Mouse (Mus musculus) monocyte, adult 2 months (primary cell): ENCODE results near the gene Eif3b.

ENCODE experiments used
- DNase-seq, 2 experiments: peaks; one replicate each; pipeline ENCODE4 v3.0.0; 2022; ENCODE audit warnings: low spot score in 2 of 2, low read depth in 1 of 2

Eif3b gene

DNA sequence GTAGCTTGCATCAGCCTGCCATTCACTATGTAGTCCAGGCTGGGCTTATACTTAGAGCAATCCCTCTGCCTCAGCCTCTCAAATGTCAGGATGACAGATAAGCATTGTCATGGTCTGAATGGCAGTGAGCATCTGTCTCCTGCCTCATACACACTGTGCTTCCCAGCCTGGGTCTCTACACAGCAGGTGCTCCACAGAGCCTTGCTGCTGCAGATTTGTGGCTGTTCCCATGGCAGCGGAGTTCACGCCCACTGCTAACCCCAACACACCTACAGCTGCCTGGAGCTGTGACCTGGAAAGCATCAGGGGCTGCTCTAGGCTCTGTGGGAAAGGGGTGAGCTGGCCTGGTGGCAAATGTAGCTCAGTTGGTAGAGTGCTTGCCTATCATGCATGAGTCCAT, 45.8 kb downstream of the Eif3b start:
- no peak for DNase-seq

GRCm38 (mm10) chr5:140472336-140472735, 53.2 kb downstream of the Eif3b start:
- no peak for DNase-seq

DNA sequence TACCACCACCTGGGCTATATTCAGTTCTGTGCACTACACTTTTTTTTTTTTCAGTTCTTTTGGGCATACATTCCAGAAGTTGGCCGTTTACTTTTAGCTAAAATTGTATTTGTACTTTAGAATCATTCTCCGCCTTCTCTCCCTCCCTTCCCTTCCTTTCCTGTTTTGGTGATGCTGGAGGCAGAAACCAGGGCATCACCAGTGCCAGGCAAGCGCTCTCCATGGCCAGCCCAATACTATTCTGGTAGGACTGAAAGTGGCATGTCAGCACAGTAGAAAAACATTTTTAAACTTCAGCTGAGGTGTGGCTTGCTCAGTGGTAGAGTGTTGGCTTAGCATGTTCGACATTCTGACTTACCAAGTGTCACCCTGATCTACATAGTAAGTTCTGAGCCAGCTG, 62.3 kb downstream of the Eif3b start:
- DNase-seq: no peak

GRCm38 (mm10) chr5:140491142-140491541, 72.0 kb downstream of the Eif3b start:
- DNase-seq: no peak

GRCm38 (mm10) chr5:140492684-140493233, 73.6 kb downstream of the Eif3b start:
- DNase-seq: no peak
